Mouse (Mus musculus) bone marrow, adult 2 months (tissue): ENCODE measurements around the gene Spns2. TPM values are rescaled to one million over a fixed set of nuclear protein-coding genes. Genes with fewer than 3 reads are reported as not detected.

Experiments
- H3K27ac ChIP-seq: fragments of 200-500 bp; 2 replicates; pipeline ENCODE4 v1.5.1; 2012; ENCODE audit warnings: low read depth, mild to moderate bottlenecking, control low read depth, inconsistent platforms, low read length; ENCODE audit not compliant: control insufficient read depth, poor library complexity, insufficient read depth
- H3K4me1 ChIP-seq: fragments of 200-500 bp; 2 replicates; pipeline ENCODE4 v1.6.1; 2011; ENCODE audit warnings: low read length; ENCODE audit not compliant: control insufficient read depth, insufficient read depth
- H3K4me3 ChIP-seq: fragments of 200-500 bp; replicated peaks from 2 replicates; pipeline ENCODE3; 2011; ENCODE audit warnings: mild to moderate bottlenecking, low read depth, low read length, control low read depth; ENCODE audit not compliant: control insufficient read depth
- CTCF ChIP-seq: fragments of 200-500 bp; IDR thresholded peaks from 2 replicates; pipeline ENCODE4 v1.5.1; 2011; ENCODE audit warnings: low read length, control low read depth; ENCODE audit not compliant: control insufficient read depth, insufficient read depth
- POLR2A ChIP-seq: fragments of 200-500 bp; IDR thresholded peaks from 2 replicates; pipeline ENCODE4 v1.6.1; 2011; ENCODE audit warnings: low read depth, mild to moderate bottlenecking, control low read depth, low read length, borderline replicate concordance; ENCODE audit not compliant: control insufficient read depth
- WGBS: fragments of 180-500 bp; shearing (Covaris S2); methylation state at CpG from one replicate; pipeline ENCODE4 v1.1.7; 2018; 5-methylcytosine and 5-hydroxymethylcytosine counted together
- polyA plus RNA-seq: library from polyadenylated mRNA; stranded (reverse); fragments of >200 nt; gene quantifications from 2 replicates; pipeline ENCODE4 v1.2.4, GENCODE M21; 2011; ENCODE audit warnings: low replicate concordance; ENCODE audit not compliant: missing spikeins, insufficient read depth, insufficient read length

Gene Spns2
- polyA plus RNA-seq, 1 experiment, result 10.7 TPM

GRCm38 (mm10) chr11:72504016-72504797 is 14.5 kb upstream of the Spns2 start:
- Histone ChIP-seq H3K4me3 (no peak overlapping the region), H3K27ac (no peak overlapping the region), H3K4me1 (no peaks in the 10 kb centered on the region)
- TF ChIP-seq POLR2A, result no peak
- TF ChIP-seq CTCF, result no peak
- WGBS, result 80% methylated on average over 10 of the region's 10 CpGs

DNA sequence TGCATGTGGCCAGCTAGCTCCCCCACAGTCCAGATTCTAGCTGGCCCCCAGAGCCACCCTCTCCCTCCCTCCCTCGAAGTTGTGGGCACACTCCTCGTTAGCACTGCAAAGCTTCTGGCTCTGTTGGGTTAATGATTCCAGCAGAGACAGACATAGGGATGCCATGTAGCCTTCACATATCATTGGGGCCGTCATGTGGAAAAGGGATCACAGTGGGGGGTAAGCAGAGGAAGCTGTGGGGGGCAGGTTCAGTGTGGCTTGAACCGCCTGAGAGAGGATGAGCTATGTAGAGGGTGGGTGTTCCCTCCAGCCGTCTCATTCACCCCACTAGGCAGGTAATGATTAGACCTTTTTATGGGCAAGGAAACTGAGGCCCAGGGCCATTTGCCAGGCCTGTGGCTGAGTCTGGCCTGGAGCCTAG is 13.8 kb upstream of the Spns2 start:
- Histone ChIP-seq H3K4me3 (no peak overlapping the region), H3K4me1 (no peaks in the 10 kb centered on the region), H3K27ac (no peak overlapping the region)
- no peak for TF ChIP-seq POLR2A
- no peak for TF ChIP-seq CTCF
- 40% methylated on average over 5 of the region's 5 CpGs for WGBS

GRCm38 (mm10) chr11:72502236-72502635 is 12.5 kb upstream of the Spns2 start:
- no peak for TF ChIP-seq POLR2A
- no peak for TF ChIP-seq CTCF
- 66% methylated on average over 8 of the region's 8 CpGs for WGBS
- H3K4me3 ChIP-seq, result no peak overlapping the region
- H3K4me1 ChIP-seq, result no peaks in the 10 kb centered on the region
- no peak overlapping the region for H3K27ac ChIP-seq

- WGBS, result 26% methylated on average over 5 of the region's 5 CpGs
- H3K4me1 ChIP-seq, result no peaks in the 10 kb centered on the region
- no peak overlapping the region for H3K4me3 ChIP-seq
- H3K27ac ChIP-seq, result no peak overlapping the region
- TF ChIP-seq POLR2A (no peak), CTCF (no peak)
Measured at GRCm38 (mm10) chr11:72501426-72502002, 11.8 kb upstream of the Spns2 start.

- TF ChIP-seq POLR2A (no peak), CTCF (no peak)
- Histone ChIP-seq H3K4me3 (no peak overlapping the region), H3K4me1 (no peaks in the 10 kb centered on the region; the same call in 1 of the 2 replicates), H3K27ac (no peak overlapping the region)
- WGBS, result 86% methylated on average over 4 of the region's 4 CpGs
Measured at GRCm38 (mm10) chr11:72500139-72500538, 10.4 kb upstream of the Spns2 start.

- Histone ChIP-seq H3K27ac (no peak overlapping the region), H3K4me3 (no peak overlapping the region), H3K4me1 (no peaks in the 10 kb centered on the region; the same call in 1 of the 2 replicates)
- WGBS, result 88% methylated on average over 4 of the region's 4 CpGs
- no peak for TF ChIP-seq CTCF
- TF ChIP-seq POLR2A, result no peak
Measured at GRCm38 (mm10) chr11:72497367-72497766, 7.7 kb upstream of the Spns2 start.

GRCm38 (mm10) chr11:72496775-72497174 is 7.1 kb upstream of the Spns2 start:
- 85% methylated on average over 1 of the region's 1 CpGs for WGBS
- Histone ChIP-seq H3K27ac (no peak overlapping the region), H3K4me1 (no peaks in the 10 kb centered on the region; the same call in 1 of the 2 replicates), H3K4me3 (no peak overlapping the region)
- TF ChIP-seq POLR2A, result no peak

- H3K4me1 ChIP-seq, result no peaks in the 10 kb centered on the region; the same call in 1 of the 2 replicates
- TF ChIP-seq CTCF, result no peak
- no peak for TF ChIP-seq POLR2A
Measured at GRCm38 (mm10) chr11:72496066-72496465, 6.4 kb upstream of the Spns2 start.

More at GRCm38 (mm10) chr11:72496066-72496465, 6.4 kb upstream of the Spns2 start:
- Histone ChIP-seq H3K4me3 (no peak overlapping the region), H3K27ac (no peak overlapping the region)
- 54% methylated on average over 3 of the region's 3 CpGs for WGBS
